Mouse (Mus musculus) adrenal gland, postnatal 36 days (tissue): Measurements from ENCODE around the gene Igsf11. TPM values are rescaled to one million over a fixed set of nuclear protein-coding genes. Genes with fewer than 3 reads are reported as not detected.

Source experiments
- DNase-seq, 2 experiments: peaks; one replicate each; pipeline ENCODE4 v3.0.0; 2021; ENCODE audit warnings: mixed read lengths in 1 of 2
- long read RNA-seq, 2 experiments: library from polyadenylated mRNA; stranded (forward); transcript quantifications; one replicate each; pipeline ENCODE4 v2.0.0; 2021; ENCODE audit warnings: borderline sequencing depth in 2 of 2
- total RNA-seq, 2 experiments: library from RNA; stranded (reverse); gene quantifications; 2 replicates each; pipeline ENCODE4 v1.2.3; 2021

The Igsf11 gene
- 10 to 100 TPM in 1 of 2 experiments, 1 to 10 TPM in 1; 7.2 to 26.9 TPM for total RNA-seq
- long read RNA-seq, experiment 1, transcript Igsf11-201 (7 exons, 3,443 nt): major isoform, 8 of 11 reads
- long read RNA-seq, experiment 1, partial matches to known transcripts: 0 of 11 reads
- long read RNA-seq, experiment 1, other reads (novel, unspliced or antisense): 3 of 11 reads
- long read RNA-seq, experiment 2, partial matches to known transcripts: 1 of 6 reads
- long read RNA-seq, experiment 2, other reads (novel, unspliced or antisense): 1 of 6 reads

DNA sequence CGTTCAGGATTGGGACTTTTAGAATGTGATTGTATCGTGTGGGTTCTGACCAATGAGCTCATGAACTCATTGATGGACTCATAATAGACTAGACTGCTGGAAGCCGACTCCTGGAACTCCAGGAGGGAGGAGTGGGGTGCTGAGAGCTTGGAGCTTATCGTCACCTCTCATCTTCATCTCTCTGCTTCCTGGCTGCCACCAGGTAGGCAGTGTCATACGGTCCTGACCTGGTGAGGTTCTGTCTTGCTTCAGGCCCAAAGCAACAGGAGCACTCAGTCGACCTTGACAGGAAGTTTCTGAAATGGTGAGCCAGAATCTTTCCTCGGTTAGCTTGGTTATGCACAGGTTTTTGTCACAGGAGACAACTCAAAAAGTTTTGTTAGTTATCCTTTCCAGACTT, at the start of gene Igsf11:
Gene Igsf11, plus strand, starts transcription at position 301 of the 400 bp plus-strand sequence.
- no peak for DNase-seq

DNA sequence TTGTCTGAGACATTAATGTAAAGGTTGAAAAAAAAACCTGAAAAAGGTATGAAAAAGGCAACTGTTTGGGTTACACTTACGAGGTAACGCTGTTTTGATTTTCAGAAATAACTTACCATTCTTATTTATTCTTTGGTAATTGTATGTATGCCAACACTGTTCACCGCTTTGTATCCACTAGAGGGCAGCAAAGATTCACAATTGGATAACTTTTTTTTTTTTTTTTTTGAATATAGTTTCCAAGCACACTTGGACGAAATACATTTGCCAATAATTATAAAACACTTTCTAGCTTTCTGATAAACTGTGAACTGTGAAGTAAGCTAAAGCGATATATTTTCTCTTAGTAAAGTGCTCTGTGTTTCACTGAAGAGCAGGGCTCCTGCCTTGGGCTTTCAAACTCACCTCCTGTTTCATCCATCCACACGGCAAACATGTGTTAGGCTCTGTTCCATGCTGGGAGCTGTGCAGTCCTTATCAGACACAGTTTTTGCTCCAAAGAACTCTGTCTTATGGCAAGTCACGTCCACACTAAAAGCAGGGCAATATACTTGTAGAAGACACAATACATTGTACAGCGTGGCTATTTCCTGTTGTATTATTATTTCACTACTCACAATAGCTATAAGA, 34.2 kb upstream of the Igsf11 start:
- DNase-seq: peak in 1 of 2 experiments; percentile 10

DNA sequence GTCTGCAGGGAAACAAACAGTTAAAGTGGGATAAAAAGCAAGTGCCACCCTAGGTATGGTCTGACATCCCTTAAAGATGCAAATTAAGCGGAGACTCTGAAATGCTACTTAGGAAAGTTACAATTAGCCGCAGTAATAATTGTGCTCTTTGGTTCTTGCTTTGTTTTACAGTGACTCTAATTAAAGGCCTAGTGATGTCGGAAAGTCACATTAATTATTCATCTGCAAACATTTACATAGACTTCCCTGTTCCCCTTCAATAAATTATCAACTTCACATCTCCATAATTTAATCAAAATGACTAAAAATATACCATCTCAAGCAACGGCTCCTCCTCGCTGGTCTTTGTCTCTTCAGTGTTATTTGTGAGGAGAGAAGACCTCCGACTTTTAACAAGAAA, 31.9 kb upstream of the Igsf11 start:
- no peak for DNase-seq

DNA sequence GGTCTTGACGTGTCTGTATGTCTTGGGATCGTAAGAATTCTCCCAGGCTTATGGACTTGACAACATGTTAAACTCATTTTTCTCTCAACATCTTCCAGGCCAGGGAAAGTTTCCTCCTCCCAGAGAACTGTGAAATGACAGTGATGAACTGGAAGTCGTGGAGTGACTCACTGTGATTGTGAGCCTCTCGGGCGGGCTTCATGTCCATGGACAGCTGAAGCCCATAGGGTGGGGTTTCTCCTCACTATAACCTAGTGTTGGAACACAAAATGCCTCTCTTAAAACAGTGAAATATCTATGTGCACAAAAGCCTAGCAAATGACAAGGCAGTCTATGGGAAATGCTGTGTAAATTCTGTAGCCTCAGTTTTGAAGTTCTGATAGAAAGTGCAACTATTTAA, 28.1 kb upstream of the Igsf11 start:
- peak in 1 of 2 experiments; percentile 0 for DNase-seq

DNA sequence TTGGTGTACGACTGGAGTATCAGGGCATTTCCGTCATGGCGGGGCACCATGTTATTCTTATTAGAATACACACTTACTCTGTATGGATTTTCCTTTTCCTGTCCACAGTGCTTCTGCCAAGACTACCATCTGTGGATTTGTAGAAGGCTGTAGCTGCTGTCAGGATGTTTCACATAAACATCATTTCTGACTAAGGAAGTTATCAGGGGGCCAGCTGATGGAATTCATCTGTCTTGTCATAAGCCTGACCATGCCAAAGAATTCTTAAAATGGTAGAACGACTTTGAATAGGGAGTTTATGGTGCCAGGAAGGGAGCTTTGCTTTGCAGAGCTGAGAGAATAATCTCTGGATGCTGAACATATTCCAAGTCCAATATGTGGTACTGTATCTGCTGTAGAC, 19.2 kb upstream of the Igsf11 start:
- no peak for DNase-seq

DNA sequence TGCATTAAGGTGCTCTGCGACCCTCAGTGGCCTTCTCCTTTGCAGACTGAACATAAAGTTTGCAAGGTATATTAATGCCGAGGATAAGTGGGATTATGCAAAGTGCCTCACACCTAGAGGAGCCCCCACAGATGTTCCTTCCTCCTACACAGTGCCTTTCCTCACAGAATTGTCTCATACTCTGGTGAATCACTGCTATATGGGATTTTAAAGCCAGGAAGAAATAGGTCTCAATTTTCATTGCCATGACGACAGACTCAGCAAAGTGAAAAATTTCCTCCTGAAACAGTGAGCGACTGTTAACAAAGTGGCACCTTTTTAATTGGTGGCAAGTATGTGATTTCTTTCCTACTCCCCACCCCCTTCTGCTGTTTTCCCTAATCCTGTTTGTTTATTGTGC, 18.0 kb upstream of the Igsf11 start:
- no peak for DNase-seq

DNA sequence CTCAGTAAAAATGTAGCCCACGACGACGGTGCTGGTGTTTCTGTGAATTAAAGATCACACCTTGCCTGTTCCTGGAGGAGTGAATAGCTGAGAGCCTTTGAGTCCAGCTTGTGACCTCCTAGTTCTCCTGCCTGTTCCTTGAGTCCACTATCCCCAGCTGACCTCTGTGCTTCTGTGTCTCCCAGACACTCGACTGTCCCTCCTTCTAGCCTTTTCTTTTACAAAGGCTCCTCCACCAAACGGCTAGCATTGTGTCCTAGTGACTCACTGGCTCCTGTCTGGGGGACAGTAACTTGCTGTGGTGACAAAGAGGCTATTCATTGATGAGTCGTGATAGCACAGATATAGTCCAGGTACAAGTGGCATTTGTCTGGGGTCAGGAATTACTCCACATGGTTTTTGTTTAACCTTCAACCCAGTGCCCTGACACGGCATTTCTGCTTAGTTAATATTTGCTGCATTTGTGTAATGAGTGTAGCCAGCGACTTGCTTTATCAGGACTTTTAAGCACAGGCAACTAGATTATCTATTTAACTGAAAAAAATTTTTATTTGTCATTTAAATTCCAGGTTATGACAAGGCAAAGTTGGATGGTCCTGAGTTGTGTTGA, 6.5 kb downstream of the Igsf11 start:
- DNase-seq: no peak

DNA sequence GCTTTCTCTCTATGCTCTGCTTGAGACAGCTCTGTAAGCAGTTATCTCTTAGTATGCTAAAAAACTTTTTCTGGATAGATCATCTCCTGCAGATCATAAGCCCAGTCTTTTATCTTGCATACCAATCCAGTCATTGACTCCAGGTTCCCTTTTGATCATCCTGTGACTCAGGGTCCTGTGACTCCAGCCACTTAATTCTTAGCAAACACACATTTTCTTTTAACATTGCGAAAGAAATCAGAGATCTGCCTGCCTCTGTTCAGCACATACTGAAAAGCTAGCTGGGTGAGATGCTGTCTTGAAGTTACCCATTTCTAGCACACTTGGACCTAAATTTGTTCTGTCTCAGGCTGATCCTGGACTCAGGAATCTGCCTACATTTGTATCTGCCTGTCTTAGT, 7.6 kb downstream of the Igsf11 start:
- no peak for DNase-seq

DNA sequence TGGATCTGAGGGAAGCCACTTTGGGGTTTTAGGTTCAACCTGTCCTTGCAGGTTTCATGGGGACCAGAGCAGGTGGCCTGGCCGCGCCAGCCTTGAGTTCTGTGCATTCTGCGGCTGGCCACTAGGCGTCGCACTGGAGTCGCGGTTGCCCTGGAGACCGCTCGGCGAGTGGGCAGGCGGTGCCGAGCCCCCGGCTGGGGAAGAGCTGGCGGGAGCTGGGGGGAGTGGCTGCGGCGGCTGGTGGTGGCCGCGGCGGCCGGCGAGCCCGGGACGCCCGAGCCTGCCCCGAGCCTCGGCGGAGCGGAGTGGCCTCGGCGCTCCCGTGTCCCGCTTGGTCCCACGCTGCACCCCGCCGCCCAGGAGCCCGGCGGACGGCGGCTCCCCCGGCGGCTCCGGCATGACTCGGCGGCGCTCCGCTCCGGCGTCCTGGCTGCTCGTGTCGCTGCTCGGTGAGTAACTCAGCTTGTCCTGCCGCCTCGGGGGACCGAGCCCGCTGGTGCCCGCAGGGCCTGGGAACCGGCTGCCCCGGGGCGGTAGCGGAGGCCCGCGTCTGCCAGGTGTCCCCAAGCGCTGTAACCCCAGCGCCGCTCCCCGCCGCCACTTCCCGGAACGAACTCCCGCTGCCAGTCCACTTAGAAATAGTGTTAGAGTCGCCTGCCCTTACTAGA, 9.8 kb downstream of the Igsf11 start:
- DNase-seq: peak; percentile 93 to 94

DNA sequence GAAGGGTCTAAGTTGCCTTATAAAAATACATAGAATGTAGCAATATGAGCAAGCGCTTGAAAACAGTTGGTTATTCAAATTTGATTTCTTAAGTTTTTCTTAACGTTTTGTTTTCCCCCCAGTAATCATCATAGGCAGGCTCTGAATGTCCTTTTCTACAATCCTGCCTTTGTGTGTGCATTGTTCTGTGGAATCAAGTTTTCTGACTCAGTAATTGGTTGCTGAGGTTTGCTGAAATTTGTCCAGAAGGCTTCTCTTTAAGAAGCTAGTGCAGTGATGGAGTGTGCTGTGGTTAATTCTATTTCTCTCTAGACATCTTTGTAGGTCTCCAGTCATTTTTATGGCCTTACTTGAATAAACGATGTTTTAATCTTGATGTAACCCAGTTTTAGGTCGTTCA, 10.5 kb downstream of the Igsf11 start:
- no peak for DNase-seq

DNA sequence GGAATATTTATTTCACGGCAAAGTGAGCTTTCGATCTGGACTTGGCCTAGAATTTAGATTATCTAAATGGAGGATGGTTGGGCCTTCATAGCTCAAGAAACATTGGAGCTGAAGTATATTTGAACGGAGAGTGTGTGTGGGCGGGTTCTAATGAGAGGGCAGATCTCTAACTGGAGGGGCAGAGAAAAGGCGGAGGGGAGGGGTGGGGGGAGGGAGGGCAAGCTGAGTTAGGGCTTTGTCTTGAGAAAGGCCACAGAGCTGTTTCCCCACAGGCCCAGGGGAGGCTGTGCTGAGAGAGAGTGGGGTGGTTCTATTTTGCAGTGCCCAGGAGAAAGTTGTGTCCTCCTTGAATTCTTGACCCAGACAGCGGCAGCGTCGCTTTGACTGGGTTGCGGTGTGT, 11.7 kb downstream of the Igsf11 start:
- DNase-seq: no peak

DNA sequence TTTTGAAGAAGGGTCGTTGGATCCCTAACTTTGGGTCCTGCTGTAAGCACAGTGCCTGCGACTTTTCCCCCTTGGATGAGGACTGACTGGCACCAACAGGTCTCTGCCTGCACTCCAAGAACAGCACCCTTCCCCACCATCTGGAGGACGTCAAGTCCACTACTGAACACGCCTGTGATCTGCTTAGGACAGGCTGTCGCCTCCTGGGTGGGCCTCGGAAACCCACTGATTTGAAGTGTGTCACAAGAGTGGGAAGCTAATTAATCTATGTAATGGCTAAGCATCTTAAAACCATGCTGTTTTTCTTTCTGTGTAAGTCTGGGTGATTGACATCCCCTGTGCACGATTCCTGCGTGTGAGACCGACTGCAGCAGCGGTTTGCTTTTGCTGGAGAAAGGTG, 13.4 kb downstream of the Igsf11 start:
- DNase-seq: no peak

DNA sequence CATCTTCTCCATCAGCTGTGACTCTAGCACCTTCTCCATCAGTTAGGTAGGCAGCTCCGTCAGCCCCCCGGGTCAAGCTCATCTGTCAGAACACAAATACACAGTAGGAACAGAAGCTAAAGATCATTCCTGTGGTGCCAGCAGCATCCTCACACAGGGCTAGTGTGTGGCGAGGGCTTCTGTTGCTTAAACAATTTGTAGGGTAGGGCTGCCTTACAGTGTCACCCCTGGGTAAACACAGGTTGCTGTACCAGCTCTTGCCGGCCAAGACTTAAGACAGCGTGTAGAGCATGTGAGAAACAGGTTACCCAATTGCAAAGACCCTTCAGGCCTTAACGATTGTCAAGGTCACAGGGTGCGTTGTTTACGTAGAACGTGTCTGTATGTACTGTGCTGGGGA, 15.8 kb downstream of the Igsf11 start:
- no peak for DNase-seq

DNA sequence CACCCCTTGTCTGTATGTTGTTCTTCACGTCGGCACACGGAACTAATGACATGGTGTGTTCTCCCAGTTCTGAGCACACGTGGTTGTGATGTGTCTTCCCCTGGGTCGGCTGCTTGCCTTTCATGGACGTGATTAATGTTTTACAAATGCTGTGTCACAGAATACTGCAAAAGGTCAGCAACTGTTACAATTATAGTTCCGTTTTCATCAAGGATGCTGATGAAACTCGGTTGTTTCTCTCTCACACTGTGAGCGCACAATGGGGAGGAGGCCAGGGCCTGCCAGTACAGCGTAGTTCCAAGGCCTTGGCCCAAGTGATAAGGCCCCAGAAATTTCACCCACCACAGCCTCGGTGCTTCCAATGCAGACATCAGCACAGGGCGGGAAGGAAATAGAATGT, 17.0 kb downstream of the Igsf11 start:
- peak; percentile 43 to 77 for DNase-seq

DNA sequence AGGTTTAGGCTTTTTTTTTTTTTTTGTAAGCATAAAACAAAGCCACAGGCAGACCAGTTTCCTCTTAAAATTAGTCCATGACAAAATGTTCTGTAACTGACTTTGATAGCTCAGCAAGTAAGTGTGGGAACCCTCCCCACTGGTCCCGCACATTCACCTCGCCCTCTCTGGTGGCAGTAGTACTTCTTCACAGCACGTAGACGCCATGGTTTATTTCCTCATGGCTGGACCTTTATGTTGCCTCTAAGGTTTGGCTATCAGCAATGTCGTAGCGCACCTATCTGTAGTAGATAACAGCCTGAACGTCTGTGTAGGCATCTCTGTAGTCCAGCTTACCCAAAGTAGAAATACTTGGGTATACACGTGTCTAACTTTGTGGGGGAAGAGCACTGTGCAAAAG, 17.6 kb downstream of the Igsf11 start:
- no peak for DNase-seq

DNA sequence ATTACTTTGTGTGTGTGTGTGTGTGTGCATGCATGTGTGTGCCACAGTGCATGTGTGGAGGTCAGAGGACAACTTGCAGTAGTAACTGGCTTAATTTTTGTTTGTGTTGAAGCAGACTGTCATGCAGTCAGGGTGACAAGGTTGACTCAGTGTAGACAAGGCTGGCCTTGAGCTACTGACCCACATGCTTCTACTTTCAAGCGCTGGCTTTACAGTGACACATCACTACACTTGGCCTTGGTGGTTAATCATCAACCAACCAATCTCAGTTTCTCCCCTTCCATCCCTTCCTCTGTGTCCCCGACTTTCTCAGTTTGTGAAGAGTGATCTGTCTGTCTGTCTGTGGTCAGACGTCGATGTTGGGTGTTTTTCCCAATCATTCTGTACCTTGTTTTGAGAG, 23.0 kb downstream of the Igsf11 start:
- peak; percentile 65 to 73 for DNase-seq

DNA sequence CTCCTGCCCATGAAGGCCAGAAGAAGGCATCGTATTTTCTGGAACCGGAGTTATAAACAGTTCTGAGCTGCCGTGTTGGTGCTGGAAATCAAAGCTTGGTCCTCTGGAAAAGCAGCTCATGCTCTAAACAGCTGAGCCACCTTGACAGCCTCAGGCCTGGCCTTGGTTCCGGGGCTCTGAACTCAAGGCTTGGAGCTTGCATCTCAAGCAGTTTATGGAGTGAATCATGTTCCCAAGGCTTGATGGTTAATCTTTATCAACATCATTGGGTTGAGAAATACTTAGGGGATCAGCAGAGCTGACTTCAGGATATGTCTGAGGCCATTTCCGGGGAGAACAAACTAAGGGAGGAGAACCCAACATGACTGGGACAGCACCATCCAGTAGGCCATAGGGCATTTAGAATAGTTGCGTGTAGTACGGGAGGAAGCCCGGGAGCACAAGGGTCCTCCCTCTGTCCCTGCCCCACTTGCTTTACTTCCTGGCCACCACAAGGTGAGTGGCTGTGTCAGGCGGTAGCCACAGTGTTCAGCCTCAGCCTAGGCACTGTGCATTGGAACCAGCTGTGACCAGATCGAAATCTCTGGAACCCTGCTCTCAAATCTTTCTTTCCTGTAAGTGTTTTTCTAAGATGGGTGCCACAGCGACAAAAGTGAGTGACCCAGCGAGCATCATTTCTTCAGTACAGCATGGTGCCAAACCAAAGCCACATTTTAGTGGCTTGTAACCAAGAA, 23.7 kb downstream of the Igsf11 start:
- DNase-seq: no peak

DNA sequence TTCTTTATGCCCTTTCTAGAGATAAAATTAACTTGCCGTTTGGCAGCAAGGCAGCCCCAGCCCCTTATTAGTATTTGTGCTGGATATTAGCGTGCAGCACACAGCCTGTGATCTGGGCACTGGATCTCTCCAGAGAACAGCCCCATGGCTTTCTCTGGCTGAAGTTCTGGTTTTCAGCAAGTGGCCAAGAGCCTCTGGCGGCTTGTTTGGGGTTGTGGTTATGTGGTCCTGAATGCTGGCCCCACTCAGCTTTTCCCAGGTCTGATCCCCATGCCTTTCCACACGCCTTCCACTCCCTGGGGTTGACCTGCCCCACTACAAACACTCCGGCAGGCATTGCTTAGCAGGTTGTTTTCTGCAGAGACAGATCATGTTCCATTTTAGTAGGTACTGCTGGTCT, 24.4 kb downstream of the Igsf11 start:
- no peak for DNase-seq

DNA sequence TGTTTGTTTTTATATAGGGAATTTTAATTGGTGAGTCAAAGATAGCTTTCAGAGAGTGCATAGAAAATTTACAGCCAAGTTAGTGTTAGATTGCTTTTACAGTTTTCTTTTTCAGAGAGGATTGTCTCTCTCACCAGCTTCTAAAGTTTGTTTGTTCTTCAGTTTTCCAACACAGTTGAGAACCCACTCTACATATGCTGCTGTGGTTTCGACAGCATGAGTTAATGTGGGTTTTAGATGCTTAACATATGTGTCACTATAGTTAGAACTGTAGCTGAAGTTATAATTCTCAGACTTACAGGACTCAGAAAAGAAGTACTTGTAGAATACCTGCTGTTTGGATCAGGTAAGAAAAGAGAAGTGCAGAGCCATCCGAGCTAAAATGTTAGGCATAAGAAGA, 25.6 kb downstream of the Igsf11 start:
- no peak for DNase-seq

DNA sequence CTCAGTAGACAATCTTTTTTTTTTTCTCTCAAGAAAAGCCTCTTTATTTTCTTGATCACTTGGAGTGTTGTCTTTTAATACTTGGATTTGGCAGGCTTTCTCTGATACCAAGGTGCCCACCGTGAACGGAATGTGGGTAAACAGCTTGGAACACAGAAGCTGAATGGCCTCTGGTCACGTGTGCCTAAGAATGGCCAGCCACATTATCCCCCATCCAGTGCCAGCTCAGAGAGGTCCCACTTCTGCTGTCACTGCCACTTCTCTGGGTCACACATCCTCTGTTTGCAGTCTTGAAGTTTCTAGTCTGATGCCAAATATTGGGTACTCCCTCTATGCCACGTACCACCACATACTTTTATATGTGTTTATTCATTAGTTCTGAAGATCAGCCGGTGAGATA, 28.0 kb downstream of the Igsf11 start:
- DNase-seq: no peak

DNA sequence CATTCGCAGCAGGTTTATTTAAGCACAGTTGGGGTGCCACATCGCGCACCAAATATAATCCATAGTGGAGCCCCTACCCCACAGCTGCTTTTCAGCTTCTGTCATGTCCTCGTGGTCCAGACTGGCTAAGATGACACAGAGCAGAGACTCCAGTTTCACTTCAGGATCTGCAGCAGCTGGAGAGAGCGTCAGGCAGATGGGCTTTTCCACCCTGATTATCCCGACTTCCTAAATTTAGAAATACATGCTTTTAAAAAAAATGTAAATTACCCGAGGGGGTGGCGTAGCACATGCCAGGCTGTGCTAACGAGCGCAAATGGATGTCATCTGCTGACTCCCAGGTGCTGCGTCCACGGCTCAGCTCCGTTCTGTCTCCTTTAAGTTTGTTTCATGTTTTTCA, 32.5 kb downstream of the Igsf11 start:
- DNase-seq: no peak

DNA sequence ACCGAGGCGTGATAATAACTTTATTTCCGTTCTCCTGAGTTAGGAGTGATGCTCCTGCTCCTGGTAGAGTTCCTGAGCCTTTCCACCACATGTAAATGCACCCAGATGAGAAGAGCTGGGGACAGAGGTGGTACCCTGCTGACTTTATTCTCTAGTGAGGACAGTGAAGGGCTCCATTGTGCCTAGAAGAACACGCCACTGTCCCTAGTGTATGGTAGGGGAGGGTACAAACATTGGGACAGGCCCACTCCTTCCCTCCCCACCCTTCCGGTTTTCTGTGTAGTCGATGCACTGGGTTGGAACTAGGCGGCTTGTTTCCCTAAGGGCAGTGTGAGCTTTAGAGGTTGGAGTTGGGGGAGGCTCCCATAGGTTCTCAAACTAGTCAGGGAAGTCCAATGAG, 36.3 kb downstream of the Igsf11 start:
- DNase-seq: no peak

DNA sequence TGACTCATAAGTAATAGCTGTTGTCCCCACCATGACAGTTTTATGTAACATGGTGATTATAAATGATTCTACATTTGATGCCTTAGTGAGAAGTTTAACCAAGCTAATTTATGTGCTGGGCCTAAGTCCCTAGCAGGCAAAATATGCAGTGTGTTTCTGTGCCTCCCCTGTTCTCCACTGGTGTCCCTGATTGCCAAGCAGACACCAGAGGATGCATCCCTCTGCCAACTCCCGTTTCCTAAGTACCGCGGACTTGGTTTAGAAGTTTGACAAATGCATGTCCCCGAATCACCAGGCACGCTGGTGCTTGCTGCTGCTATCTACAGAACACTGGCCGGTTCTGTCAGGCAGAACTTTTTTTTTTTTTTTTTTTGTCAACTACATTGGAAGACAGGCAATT, 39.0 kb downstream of the Igsf11 start:
- DNase-seq: peak in 1 of 2 experiments; percentile 24
